Mouse (Mus musculus): ENCODE measurements around the gene Ptges3.
A peak's percentile ranks its signal among the peaks of the same experiment; 100 is the strongest.

DNA sequence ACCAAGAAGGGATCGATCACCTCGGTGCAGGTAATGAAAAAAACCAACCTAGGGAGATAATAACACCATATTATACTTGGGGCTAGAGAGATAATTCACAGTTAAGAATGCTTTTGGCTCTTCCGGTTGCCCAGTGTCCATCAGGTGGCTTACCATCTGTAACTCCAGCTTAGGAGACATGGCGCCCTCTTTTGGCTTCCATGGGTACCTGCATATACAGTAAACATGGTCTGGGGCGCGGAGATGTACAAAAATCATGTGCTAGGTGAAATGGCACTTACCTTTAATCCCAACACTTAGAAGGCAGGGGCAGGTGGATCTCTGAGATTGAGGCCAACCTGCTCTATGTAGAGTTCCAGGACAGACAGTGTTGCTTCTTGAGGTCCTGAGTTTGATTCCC is 27.6 kb downstream of the Ptges3 start:
- peak; percentile 68 for TF ChIP-seq CTCF (IDR thresholded peaks at IDR 0.05)
- no peak for TF ChIP-seq EP300 (IDR thresholded peaks at IDR 0.05; ENCODE audit: insufficient read depth, low read depth, low read length)
- no peak for TF ChIP-seq POLR2A (IDR thresholded peaks at IDR 0.05; ENCODE audit: insufficient read depth, low read depth, low read length)

All from heart, adult 2 months (tissue).